Mouse (Mus musculus): ENCODE data around the gene Acer2. TPM values are rescaled to one million over a fixed set of nuclear protein-coding genes. Genes with fewer than 3 reads are reported as not detected.

The Acer2 gene
- polyA plus RNA-seq, 1 experiment from 2014 or later: 15.2 TPM

DNA sequence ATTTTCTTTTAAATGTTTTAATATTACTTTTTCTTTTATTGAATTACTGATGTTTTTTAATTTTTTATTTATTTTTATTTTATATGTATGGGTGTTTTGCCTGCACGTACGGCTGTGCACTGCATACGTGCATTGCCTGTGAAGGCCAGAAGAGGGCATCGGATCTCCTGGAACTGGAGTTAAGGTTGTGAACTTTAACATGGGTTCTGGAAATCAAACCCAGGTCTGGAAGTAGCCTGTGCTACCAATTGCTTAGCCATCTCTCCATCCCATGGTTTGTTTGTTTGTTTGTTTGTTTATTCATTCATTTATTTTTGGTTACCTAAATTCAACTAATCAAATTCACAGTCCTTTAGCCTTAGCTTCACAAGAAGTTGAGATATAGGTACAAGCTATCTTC lies 10.7 kb downstream of the Acer2 start:
- ATAC-seq: no peak
- Histone ChIP-seq H3K9me3 (ENCODE audit: control insufficient read depth, low read length) (no peaks in the 10 kb centered on the region), H3K4me1 (ENCODE audit: control insufficient read depth, insufficient read depth, low read depth, low read length) (no peaks in the 10 kb centered on the region), H3K27ac (ENCODE audit: low read depth, low read length) (no peak overlapping the region), H3K4me3 (ENCODE audit: low read length) (no peak overlapping the region), H3K27me3 (replicated peaks; ENCODE audit: control insufficient read depth, insufficient read depth, low read length) (no peaks in the 10 kb centered on the region), H3K36me3 (ENCODE audit: control insufficient read depth, insufficient read depth, low read length) (no peaks in the 10 kb centered on the region), H3K9ac (ENCODE audit: low read depth, low read length) (no peak overlapping the region), H3K4me2 (ENCODE audit: low read length) (no peak overlapping the region)
- WGBS: 47% methylated on average over 4 of the region's 4 CpGs

GRCm38 (mm10) chr4:86885790-86886159 lies 11.6 kb downstream of the Acer2 start:
- 53% methylated on average over 12 of the region's 12 CpGs for WGBS
- H3K9ac ChIP-seq (ENCODE audit: low read depth, low read length): no peak overlapping the region
- no peaks in the 10 kb centered on the region for H3K9me3 ChIP-seq (ENCODE audit: control insufficient read depth, low read length)
- no peak overlapping the region for H3K27ac ChIP-seq (ENCODE audit: low read depth, low read length)
- peak overlapping the region; percentile 8 for H3K4me3 ChIP-seq (ENCODE audit: low read length)
- no peaks in the 10 kb centered on the region for H3K27me3 ChIP-seq (replicated peaks; ENCODE audit: control insufficient read depth, insufficient read depth, low read length)
- ATAC-seq: no peak
- H3K36me3 ChIP-seq (ENCODE audit: control insufficient read depth, insufficient read depth, low read length): no peaks in the 10 kb centered on the region
- no peaks in the 10 kb centered on the region for H3K4me1 ChIP-seq (ENCODE audit: control insufficient read depth, insufficient read depth, low read depth, low read length)
- peak overlapping the region; percentile 44 for H3K4me2 ChIP-seq (ENCODE audit: low read length)

DNA sequence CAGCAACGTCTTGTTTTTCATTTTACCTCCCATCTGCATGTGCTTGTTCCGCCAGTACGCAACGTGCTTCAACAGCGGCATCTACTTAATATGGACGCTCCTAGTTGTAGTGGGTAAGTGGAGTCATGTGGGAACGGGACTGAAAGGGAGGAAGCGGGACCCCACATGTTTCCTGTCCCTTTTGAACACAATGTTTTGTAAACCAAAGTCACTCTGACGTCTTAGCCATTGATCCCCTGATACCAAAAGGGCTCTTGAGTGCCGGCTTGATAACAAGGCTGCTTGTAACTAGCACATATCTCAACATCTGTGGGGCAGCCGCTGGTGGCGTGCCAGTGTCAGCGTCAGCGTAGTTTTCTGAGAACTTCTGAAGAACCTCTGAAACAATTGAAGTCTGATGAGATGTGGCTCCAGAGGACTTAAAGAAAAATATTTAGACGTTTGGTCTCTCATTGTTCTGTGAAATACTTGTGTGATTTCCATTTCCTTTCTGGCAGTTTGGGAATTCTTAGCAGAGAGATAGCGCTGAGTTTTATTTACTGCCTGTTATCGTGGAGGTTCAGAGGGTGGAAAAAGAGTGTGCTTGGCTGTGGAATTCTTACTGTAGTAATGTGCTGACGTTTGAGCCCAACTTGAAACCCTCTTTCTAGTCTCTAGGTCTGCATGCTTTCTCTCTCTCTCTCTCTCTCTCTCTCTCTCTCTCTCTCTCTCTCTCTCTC lies 12.1 kb downstream of the Acer2 start:
- Histone ChIP-seq H3K4me2 (ENCODE audit: low read length) (peak overlapping the region; percentile 44), H3K9me3 (ENCODE audit: control insufficient read depth, low read length) (no peaks in the 10 kb centered on the region), H3K27me3 (replicated peaks; ENCODE audit: control insufficient read depth, insufficient read depth, low read length) (no peaks in the 10 kb centered on the region), H3K27ac (ENCODE audit: low read depth, low read length) (no peak overlapping the region), H3K36me3 (ENCODE audit: control insufficient read depth, insufficient read depth, low read length) (no peaks in the 10 kb centered on the region), H3K9ac (ENCODE audit: low read depth, low read length) (0 out of 2 replicates have a peak overlapping the region, but pooled peaks have one; percentile 11), H3K4me1 (ENCODE audit: control insufficient read depth, insufficient read depth, low read depth, low read length) (no peaks in the 10 kb centered on the region), H3K4me3 (ENCODE audit: low read length) (peak overlapping the region; percentile 8)
- 52% methylated on average over 18 of the region's 18 CpGs for WGBS
- no peak for ATAC-seq

- Histone ChIP-seq H3K9ac (ENCODE audit: low read depth, low read length) (no peak overlapping the region), H3K9me3 (ENCODE audit: control insufficient read depth, low read length) (no peaks in the 10 kb centered on the region), H3K27ac (ENCODE audit: low read depth, low read length) (no peak overlapping the region), H3K36me3 (ENCODE audit: control insufficient read depth, insufficient read depth, low read length) (no peaks in the 10 kb centered on the region), H3K4me1 (ENCODE audit: control insufficient read depth, insufficient read depth, low read depth, low read length) (no peaks in the 10 kb centered on the region), H3K4me2 (ENCODE audit: low read length) (no peak overlapping the region), H3K4me3 (ENCODE audit: low read length) (no peak overlapping the region), H3K27me3 (replicated peaks; ENCODE audit: control insufficient read depth, insufficient read depth, low read length) (no peaks in the 10 kb centered on the region)
- no peak for ATAC-seq
- WGBS: 73% methylated on average over 5 of the region's 5 CpGs
Measured at GRCm38 (mm10) chr4:86887879-86888278, 13.7 kb downstream of the Acer2 start.

DNA sequence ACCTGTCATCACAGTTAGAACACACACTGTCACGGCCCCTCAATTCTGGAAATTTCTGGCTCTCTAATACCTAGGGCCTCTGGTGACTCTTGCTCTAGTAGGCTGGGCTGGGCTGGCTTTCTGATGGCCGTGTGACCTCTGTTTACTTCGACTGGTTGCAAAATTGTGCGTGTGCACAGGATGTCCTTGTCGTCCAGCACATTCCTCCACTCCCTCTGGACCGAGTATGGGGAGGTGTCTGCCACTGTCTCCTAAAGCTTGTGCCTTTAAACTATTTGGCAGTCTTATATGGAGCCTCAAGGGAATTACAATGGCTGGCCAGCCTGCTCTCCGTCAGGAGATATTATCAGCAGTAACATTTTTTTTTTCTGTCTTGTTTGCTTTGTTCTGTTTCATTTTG lies 23.2 kb downstream of the Acer2 start:
- H3K4me2 ChIP-seq (ENCODE audit: low read length): no peak overlapping the region
- 82% methylated on average over 7 of the region's 7 CpGs for WGBS
- H3K4me3 ChIP-seq (ENCODE audit: low read length): no peak overlapping the region
- ATAC-seq: no peak
- H3K36me3 ChIP-seq (ENCODE audit: control insufficient read depth, insufficient read depth, low read length): no peaks in the 10 kb centered on the region
- H3K4me1 ChIP-seq (ENCODE audit: control insufficient read depth, insufficient read depth, low read depth, low read length): no peaks in the 10 kb centered on the region
- H3K27ac ChIP-seq (ENCODE audit: low read depth, low read length): no peak overlapping the region
- no peaks in the 10 kb centered on the region for H3K9me3 ChIP-seq (ENCODE audit: control insufficient read depth, low read length)
- H3K9ac ChIP-seq (ENCODE audit: low read depth, low read length): no peak overlapping the region
- H3K27me3 ChIP-seq (replicated peaks; ENCODE audit: control insufficient read depth, insufficient read depth, low read length): no peaks in the 10 kb centered on the region

GRCm38 (mm10) chr4:86898791-86899474 lies 24.7 kb downstream of the Acer2 start:
- no peak overlapping the region for H3K9ac ChIP-seq (ENCODE audit: low read depth, low read length)
- H3K4me2 ChIP-seq (ENCODE audit: low read length): no peak overlapping the region
- H3K27me3 ChIP-seq (replicated peaks; ENCODE audit: control insufficient read depth, insufficient read depth, low read length): no peaks in the 10 kb centered on the region
- no peaks in the 10 kb centered on the region for H3K36me3 ChIP-seq (ENCODE audit: control insufficient read depth, insufficient read depth, low read length)
- ATAC-seq: no peak
- peak overlapping the region; percentile 34; the same call in 1 of the 2 replicates for H3K27ac ChIP-seq (ENCODE audit: low read depth, low read length)
- H3K4me1 ChIP-seq (ENCODE audit: control insufficient read depth, insufficient read depth, low read depth, low read length): no peaks in the 10 kb centered on the region
- no peaks in the 10 kb centered on the region for H3K9me3 ChIP-seq (ENCODE audit: control insufficient read depth, low read length)
- WGBS: 55% methylated on average over 14 of the region's 14 CpGs
- no peak overlapping the region for H3K4me3 ChIP-seq (ENCODE audit: low read length)

- no peaks in the 10 kb centered on the region for H3K4me1 ChIP-seq (ENCODE audit: control insufficient read depth, insufficient read depth, low read depth, low read length)
- no peaks in the 10 kb centered on the region for H3K36me3 ChIP-seq (ENCODE audit: control insufficient read depth, insufficient read depth, low read length)
- no peaks in the 10 kb centered on the region for H3K9me3 ChIP-seq (ENCODE audit: control insufficient read depth, low read length)
- H3K27ac ChIP-seq (ENCODE audit: low read depth, low read length): no peak overlapping the region
- no peak overlapping the region for H3K9ac ChIP-seq (ENCODE audit: low read depth, low read length)
- H3K4me3 ChIP-seq (ENCODE audit: low read length): no peak overlapping the region
- ATAC-seq: no peak; the same call in 1 of the 2 replicates
- H3K27me3 ChIP-seq (replicated peaks; ENCODE audit: control insufficient read depth, insufficient read depth, low read length): no peaks in the 10 kb centered on the region
- no peak overlapping the region for H3K4me2 ChIP-seq (ENCODE audit: low read length)
- WGBS: 57% methylated on average over 6 of the region's 6 CpGs
Measured at GRCm38 (mm10) chr4:86902351-86902750, 28.2 kb downstream of the Acer2 start.

DNA sequence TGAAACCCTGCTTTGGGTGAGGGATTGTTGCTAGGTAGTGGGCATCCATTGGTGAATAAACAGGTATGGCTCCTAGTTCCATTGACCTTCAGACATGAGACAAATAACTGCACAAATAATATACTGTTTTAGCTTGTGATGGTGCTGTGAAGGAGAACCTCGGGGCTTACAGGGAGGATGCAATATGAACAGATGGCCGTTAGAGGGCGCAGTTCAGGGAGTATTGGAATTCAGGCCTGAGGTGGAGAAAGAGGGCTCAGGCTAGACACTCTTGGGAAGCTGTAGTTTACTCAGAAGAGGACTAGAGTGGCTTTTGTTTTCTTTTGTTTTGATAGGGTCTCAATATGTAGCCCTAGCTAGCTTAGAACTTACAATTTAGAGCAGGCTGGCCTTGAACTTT lies 30.8 kb downstream of the Acer2 start:
- Histone ChIP-seq H3K4me2 (ENCODE audit: low read length) (no peak overlapping the region), H3K9me3 (ENCODE audit: control insufficient read depth, low read length) (peaks cover 2% of the 10 kb centered on the region), H3K4me3 (ENCODE audit: low read length) (no peak overlapping the region), H3K36me3 (ENCODE audit: control insufficient read depth, insufficient read depth, low read length) (no peaks in the 10 kb centered on the region), H3K4me1 (ENCODE audit: control insufficient read depth, insufficient read depth, low read depth, low read length) (no peaks in the 10 kb centered on the region), H3K27me3 (replicated peaks; ENCODE audit: control insufficient read depth, insufficient read depth, low read length) (no peaks in the 10 kb centered on the region), H3K27ac (ENCODE audit: low read depth, low read length) (no peak overlapping the region), H3K9ac (ENCODE audit: low read depth, low read length) (no peak overlapping the region)
- WGBS: 33% methylated on average over 3 of the region's 3 CpGs
- no peak for ATAC-seq

DNA sequence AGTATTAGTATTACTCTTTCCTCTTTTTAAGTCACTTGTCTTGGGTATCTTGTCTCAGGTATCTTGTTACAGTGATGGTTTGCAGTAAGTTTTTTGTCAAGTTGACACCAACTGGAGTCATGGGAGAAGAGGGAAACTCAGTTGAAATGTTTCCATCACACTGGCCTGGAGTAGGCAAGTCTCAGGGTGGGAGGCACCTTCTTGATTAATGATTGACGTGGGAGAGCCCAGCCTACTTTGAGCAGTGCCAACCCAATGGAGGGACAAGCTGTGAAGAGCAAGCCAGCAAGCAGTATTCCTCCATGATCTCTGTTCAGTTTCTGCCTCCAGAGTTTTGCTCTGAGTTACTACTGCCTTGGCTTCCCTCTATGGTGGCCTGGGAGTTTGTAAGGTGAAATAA lies 31.7 kb downstream of the Acer2 start:
- WGBS: 82% methylated on average over 1 of the region's 1 CpGs
- no peak overlapping the region for H3K4me2 ChIP-seq (ENCODE audit: low read length)
- no peak overlapping the region for H3K9ac ChIP-seq (ENCODE audit: low read depth, low read length)
- no peak overlapping the region for H3K4me3 ChIP-seq (ENCODE audit: low read length)
- ATAC-seq: no peak
- H3K27ac ChIP-seq (ENCODE audit: low read depth, low read length): no peak overlapping the region
- no peaks in the 10 kb centered on the region for H3K4me1 ChIP-seq (ENCODE audit: control insufficient read depth, insufficient read depth, low read depth, low read length)
- H3K36me3 ChIP-seq (ENCODE audit: control insufficient read depth, insufficient read depth, low read length): no peaks in the 10 kb centered on the region
- H3K9me3 ChIP-seq (ENCODE audit: control insufficient read depth, low read length): peaks cover 2% of the 10 kb centered on the region
- H3K27me3 ChIP-seq (replicated peaks; ENCODE audit: control insufficient read depth, insufficient read depth, low read length): no peaks in the 10 kb centered on the region

Measured in hindbrain, embryonic 16.5 days (tissue).